Mouse (Mus musculus) right cerebral cortex, postnatal 36 days (tissue): ENCODE results near the gene Gm36210.

Experiments used
- DNase-seq, 2 experiments: peaks; one replicate each; pipeline ENCODE4 v3.0.0; 2022; ENCODE audit warnings: low spot score in 2 of 2, mixed read lengths in 1 of 2

Gm36210 gene

DNA sequence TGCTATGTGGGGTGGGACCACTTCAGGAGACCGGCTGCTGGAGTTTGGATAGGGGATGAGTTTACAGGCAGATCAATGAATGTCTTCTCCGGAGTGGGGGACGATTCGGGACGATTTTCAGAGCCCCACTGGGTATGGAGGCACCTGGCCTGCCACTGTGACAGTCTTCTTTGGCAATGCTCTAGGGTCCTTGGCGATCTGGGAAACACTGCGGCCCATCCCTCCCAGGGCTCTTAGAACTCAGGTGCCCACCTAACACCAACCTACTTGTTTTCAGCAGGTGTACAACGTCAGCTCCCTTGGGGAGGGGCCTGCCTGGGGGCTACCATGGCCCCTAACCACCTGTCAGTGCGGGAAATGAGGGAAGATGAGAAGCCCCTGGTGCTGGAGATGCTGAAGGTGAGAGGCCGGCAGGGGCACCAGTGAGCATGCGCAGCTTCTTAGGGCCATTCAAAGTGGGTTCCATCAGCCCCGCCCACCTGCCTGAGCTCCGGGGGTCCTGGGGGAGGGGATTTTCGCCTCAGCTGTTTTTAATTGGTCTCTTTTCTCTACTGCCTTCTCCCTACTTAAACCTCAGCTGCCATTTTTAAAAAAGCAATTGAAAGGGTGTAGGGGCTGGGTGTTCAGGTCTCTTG lies 16.7 kb upstream of the Gm36210 start:
- peak; percentile 71 to 78 for DNase-seq

DNA sequence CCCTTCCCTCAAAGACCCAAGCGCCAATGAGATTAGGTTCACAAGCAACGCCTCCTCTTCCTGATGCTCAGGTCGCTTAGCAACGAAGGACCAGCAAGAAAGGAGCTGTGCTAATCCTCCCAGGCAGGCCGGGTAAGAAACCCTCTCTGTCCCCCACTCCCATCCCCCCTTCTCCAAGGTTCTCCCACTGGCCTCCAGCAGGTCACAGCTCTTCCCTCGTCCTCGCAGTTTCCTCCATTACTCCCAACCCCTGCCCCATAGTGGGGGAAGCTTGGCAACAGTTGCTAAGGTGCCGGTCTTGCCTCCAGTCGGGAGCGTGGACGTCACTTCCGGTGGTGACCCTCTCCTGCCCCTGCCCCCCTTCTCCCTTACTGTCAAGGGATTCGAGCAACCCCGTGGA lies 16.2 kb upstream of the Gm36210 start:
- peak; percentile 84 to 89 for DNase-seq

DNA sequence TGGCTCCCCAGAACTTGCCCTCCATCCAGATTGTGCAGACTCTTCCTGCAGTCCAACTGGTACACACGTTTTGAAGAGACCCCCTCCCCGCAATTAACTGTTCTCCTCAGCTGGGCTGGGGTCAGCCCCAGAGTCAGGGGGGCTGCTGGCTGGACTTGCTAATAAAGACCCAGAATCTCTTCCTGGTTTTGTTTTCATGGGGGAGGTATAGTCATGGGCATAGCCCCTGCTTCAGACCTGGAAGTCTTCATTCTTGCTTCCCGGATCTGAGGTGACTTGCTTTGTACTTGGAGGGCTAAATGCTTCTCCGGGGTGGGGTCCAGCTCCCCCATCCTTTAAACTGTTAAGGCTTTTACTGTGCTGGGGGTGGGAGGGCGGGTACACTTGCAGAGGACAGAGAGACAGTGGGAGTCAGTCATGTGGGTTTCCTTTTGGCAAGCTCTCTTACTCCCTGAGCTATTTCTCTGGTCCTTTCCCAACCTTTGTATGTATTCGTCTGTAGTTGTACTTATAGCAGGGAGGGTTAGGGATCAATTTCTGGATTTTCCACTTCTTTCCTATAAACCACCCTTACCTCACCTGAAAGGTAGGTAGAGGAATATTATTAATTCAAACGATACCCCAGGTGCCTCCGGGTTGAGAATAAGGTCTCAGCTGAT lies 15.6 kb upstream of the Gm36210 start, which contains the start of gene Nat14:
Gene Nat14, plus strand, starts transcription at position 205 of the 659 bp plus-strand sequence.
- no peak for DNase-seq

DNA sequence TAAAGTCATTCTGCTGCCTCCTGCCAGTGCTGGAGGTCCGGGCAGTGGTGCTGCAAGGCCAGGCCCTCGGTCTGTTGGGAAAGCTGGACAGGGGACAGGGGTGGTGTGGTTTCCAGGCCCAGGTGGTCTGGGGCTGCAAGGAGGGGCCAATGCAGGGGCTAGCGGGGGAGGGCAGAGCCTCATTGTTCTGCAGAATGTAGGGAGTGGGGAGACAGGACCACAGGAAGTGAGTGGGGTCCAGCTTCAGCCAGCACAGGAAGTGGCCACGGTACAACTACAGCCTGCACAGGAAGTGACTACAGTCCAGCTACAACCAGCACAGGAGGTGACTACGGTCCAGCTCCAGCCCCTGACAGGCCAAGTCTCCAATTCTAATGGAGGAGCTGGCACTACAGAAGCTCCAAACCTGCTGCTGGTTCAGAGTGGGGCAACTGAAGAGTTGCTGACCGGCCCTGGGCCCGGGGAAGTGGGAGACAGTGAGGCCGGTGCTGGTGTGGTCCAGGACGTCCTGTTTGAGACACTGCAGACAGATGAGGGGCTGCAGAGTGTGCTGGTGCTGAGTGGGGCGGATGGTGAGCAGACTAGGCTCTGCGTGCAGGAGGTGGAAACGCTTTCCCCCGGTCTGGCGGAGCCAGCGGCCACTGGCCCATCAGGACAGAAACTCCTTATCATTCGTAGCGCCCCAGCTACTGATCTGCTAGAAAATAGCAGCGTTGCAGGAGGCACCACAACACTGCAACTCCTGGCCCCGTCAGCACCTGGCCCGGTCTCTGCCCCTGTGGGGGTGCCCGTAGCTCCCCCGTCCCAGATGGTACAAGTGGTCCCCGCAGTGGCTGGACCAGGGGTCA lies 14.9 kb upstream of the Gm36210 start:
- no peak for DNase-seq

DNA sequence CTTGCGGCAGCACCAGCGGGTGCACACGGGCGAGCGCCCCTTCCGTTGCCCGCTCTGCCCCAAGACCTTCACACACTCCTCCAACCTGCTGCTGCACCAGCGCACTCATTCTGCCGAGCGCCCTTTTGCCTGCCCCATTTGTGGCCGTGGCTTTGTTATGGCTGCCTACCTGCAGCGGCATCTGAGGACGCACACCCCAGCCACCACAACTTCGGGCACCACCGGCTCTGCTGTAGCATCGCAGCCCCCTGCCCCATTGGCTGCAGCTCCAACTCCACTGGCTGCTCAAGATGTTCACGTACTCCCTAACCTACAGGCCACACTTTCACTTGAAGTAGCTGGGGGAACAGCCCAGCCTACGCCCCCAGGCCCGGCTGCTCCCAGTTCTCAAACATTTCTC lies 14.2 kb upstream of the Gm36210 start:
- no peak for DNase-seq

- no peak for DNase-seq
These were observed 13.7 kb upstream of the Gm36210 start for GRCm38 (mm10) chr7:4919971-4920370.

- DNase-seq, result no peak
These were observed 12.8 kb upstream of the Gm36210 start for GRCm38 (mm10) chr7:4919096-4919495.

- no peak for DNase-seq
These were observed 12.4 kb upstream of the Gm36210 start for GRCm38 (mm10) chr7:4918681-4919080.

- no peak for DNase-seq
These were observed 11.2 kb upstream of the Gm36210 start for GRCm38 (mm10) chr7:4917494-4917893.

- no peak for DNase-seq
These were observed 9.5 kb upstream of the Gm36210 start for GRCm38 (mm10) chr7:4915669-4916416.

DNA sequence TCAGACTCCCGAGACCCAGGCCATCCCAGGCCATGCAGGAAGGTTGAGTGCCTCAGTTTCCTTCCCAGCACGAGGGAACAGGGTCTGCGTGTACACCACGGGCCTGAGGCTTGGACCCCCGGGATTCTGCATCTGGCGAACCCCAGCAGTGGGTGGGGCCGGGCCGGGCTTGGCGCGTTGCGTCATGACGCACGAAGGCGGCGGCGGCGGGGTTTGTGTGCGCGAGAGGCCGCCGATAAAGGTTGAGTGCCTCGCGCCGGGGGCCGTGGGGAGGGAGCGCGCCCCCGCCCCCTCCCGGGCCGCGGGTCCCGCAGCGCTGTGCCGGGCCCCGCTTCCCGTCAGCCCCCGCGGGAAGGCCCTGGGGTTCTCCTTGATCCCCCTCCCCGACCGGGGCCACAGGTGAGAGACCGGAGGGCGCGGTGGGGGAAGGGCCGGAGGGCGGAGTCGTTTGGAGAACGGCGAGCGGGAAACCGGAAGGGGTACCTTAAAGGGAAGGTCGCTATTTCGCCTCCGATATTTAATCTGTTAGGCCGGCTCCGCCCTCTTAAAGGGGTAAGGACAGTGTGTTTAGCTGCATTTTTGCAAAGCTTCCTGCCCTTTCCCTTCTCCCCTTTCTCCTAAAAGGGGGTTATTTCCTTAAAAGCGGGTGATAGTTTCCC lies 8.8 kb upstream of the Gm36210 start, which contains the start of gene Zfp628:
Gene Zfp628, plus strand, starts transcription at position 211 of the 659 bp plus-strand sequence.
- DNase-seq, result peak; percentile 89 to 92

DNA sequence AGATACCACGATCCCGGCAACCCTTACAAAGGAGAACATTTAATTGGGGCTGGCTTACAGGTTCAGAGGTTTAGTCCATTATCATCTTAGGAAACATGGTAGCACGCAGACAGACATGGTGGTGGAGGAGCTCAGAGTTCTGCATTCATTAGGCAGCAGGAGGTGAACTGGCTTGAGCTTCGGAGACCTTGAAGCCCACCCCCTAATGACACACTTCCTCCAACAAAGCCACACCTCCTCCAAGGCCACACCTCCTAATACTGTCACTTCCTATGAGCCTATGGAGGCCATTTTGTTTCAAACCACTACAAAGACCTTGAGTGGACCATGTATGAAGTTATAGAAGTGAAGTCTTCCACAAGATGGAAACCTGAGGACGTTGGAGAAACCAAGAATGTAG lies 5.9 kb upstream of the Gm36210 start:
- no peak for DNase-seq

GRCm38 (mm10) chr7:4911561-4911960 lies 5.2 kb upstream of the Gm36210 start:
- DNase-seq, result no peak

GRCm38 (mm10) chr7:4902404-4902803 lies 3.9 kb downstream of the Gm36210 start:
- DNase-seq, result no peak

- DNase-seq, result no peak
These were observed 5.1 kb downstream of the Gm36210 start for GRCm38 (mm10) chr7:4901171-4901570.

DNA sequence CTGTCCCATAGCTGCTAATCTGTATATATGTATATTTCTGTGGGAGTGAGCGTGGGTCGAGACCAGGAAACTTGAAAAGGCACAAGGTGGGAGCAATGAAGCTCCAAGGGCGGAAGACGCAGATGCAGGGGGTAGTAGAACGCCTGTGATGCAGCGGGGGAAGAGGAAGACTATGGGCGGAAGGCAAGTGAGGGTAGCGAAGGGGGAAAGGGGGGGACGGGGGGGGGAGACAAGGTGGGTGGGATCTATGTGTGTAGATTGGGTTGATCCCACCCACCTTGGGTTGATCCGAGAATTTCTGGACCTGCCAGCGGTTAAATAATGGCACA lies 5.8 kb downstream of the Gm36210 start:
- no peak for DNase-seq

DNA sequence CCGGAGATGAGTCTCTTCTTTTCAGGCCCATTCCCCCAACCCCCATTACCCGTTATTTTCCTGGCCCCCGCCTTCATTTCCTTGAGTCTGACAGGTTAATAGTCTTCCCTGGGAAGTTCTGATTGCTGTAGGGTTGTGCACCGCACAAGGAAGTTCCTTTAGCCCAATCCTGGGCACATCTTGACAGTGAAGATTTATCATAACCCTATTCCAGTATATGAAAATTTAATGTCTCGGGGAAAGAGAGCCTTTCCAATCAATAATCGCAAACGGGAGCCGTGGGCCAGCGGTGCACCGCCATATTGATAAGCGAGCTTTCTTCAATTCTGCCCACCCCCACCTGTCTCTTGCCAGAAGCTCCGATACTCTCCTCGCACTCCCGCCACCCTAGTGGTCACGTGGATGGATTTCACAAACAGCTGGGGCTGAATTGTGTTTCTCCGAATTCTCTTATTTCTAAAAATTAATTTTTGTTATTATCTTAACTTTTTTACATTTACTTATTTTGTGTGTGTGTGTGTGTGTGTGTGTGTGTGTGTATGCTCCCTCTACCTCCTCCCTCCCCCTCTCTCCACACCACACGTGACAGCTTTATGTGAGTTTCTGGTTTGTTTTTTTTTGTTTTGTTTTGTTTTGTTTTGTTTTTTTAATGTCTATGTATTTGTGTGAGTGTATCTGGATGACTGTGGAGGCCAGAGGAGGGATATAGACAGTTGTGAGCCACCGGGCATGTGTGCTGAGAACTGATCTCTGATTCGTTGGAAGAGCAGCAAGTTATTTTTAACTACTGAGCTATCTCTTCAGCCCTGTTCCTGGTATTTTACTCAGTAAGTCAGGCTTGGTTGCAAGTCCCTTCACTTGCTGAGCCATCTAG lies 6.4 kb downstream of the Gm36210 start:
- no peak for DNase-seq

GRCm38 (mm10) chr7:4898851-4899648 lies 7.3 kb downstream of the Gm36210 start:
- no peak for DNase-seq

DNA sequence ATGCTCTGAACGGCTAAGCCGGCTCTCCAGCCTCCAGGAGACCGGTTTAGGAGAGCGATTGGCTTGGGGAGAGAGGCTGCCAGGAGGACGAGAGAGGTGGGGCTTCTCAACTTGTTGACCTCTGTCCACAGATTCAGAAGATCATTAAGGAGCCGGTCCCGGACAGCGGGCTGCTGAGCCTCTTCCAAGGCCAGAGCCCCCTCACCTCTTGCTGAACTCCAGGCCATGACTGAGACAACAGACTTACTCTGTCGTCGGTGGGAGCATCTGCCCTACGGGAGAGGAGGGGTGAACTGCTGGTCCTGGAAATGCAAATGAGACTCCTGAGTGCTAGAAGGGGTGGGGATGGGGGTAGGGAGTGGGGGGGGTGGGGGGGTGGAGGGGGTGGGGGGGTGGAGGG lies 11.1 kb downstream of the Gm36210 start:
- no peak for DNase-seq

GRCm38 (mm10) chr7:4886680-4887079 lies 19.6 kb downstream of the Gm36210 start:
- no peak for DNase-seq
